Mouse (Mus musculus): ENCODE measurements around the gene Gm9857. TPM values are rescaled to one million over a fixed set of nuclear protein-coding genes. Genes with fewer than 3 reads are reported as not detected.

Gene Gm9857
- polyA plus RNA-seq, 2 experiments from 2014 or later = not detected

DNA sequence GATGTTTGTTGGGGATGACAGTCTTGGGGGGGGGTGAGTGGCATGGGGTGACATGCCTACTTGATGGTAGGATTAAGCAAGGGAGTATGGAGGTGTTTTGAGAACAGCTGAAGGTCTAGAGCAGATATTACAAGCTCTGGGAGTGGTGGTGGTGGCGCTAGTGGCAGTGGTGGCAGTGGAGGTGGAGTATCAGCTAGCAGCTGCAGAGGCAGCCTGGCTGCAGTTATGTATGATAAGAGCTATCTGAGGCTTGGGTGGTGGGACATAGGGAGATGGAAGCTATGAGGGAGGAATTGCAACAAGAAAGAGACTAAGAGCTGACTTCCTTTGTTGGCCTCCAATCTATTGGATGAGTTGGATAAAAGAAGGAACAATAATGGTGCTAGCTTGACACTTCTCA, 18.4 kb downstream of the Gm9857 start:
- ATAC-seq = no peak

DNA sequence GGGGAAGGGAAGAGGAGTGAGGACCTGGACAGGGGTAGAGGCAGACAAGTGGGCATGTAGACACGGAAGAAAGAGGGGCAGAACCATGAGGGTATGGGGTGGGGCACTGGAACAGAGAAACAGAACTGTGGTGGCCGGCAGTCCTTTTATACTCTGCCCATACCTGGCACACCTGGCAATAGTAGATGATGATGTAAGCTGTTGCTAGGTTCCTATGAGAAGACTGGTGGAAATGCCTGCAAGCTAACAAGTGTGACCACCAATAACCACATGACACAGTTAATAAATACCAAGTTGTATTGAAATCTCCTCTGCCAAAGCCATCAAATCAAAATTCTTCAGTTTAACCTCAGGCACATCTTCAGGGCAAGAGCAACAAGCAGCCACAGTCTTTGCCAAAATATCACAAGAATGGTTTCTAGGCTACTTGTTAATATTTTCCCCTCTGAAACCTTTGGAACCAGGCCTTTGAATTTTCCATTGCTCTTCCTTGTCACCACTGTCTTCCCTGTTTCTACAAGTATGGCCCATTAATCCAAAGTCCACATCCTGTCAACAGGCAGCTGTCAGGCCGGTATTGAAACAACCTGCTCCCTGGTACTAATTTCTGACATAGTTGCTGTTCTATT, 19.7 kb downstream of the Gm9857 start:
- no peak for ATAC-seq

DNA sequence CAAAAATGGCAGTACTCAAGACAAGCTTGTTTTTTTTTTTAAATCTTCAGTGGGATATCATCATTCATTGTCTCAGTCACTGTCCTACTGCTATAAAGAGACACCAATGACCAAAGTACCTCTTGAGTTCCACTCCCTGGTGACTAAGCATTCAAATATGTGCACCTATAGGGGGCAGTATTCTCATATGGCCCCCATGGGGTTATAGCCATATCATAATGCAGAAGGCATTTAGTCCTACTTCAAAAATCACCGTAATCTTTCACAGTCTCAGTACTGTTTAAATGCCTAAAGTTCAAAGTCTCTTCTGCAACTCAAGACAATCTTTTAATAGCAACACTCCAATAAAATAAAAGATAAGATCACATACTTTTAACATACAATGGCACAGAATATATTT, 21.4 kb downstream of the Gm9857 start:
- no peak for ATAC-seq

DNA sequence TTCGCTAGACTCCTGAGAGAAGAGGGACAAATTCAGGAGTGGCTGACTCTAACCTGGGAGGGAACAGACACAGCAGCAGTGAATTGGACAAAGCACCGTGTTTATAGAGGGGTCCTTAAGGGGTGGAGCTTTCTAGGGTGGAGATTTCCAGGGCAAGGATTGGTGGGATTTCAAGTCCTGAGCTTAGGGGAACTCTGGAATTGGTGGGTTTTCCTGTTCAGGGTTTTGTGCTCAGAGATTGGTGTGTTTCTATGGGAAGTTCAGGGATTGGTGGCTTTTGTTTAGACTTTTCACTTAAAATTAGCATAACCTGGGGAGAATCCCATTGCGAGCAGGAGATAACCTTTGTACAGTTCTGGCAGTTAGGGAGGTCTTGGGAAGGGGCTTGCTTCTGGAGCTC, 22.3 kb downstream of the Gm9857 start:
- no peak for ATAC-seq

DNA sequence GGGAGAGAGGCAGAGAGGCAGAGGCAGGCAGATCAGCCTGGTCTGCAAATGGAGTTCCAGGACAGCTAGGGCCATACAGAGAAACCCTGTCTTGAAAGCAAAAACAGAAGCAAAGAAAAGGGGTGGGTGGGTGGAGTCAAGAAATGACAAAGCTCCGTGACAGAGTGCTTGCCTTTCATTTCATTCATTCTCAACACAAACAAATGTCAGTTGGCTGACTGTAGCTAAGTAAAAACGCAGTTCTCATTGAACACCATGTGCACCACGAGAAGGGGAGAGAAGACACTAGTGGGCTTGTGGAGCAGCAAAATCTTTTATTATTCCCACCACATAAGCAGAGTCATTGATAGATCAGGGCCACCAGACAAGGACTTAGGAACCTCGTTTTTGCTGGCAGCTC, 23.4 kb downstream of the Gm9857 start:
- ATAC-seq = no peak

DNA sequence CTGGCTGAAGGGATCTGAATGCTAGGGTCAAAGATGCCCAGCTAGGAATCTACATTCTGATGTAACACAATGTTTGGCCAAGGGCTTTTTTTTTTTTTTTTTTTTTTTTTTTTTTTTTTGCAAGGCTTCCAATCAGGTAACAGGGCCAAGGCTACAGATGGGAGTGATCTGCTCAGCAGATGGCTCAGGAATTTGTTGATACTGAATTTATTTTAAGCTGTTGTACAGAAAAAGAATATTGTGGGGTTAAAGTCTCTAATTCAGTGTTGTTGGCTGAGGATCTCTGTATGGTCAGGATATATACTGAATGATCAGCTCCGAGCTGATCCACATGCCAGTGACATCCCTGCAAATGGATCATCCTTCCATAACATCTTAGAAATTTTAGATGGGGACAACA, 24.2 kb downstream of the Gm9857 start:
- no peak for ATAC-seq

DNA sequence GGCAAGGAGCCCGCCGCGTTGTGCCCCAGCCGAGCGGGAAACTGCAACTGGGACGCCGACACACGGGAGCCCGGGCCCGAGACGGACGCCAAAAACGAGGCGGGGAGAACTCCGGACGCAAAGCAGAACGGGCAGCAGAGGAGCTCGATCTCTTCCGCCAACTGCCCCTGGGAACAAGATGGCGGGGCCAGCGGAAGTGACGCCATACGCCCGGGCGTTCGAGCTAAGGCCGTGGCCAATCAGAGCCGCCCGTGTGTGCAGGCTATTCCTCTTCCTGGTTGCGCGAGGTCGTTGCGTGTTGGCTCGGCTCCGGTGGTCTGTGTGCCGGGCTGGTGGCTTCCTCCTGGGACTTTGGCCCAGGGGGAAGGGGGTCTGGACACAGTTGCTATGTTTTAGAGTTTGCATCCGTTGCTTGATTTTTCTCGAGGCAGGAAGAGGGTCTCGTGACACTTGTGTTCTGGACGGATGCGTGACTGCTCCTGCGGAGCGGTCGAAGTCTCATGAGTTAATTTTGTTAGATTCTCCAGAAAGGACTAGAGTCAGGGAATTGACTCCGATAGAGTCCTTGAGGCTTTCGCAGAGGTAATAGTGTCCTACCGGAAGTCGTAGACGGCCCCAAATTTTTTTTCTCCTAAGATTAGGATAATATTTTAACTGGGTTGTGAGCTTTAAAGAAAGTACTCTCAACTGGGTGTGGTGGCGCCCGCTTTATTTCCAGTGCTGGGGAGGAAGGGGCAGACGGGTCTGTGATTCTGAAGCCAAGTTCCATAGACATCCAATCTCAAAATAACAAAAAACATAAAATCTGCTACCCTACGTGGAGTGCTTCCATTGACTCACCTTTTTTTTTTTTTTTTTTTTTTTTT, 28.5 kb downstream of the Gm9857 start, which contains the start of gene Prpf38b:
TSS of gene Prpf38b (minus strand) at position 180 of the 866 bp plus-strand sequence.
- peak; percentile 85 for ATAC-seq

DNA sequence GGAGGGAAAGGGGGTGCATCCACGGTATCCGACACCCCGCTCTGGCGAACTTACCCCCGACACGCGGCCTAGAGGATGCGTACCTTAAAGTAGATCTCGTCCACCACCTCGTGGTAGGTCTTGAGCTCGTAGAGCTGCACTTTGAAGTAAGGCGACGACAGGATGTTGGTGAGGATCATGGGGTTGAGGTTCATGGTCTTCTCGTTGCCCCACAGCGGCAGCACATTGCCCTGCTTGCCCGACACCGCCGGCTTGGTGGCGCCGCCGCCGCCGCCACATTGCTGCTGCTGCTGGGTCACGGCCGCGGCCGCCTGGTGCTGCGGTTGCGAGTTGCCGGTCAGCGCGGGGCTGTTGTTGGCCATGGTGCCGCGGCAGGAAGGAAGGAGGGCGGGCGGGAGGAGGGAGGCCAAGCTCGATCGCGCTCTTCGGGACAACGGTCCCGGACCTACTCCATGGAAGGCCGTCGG, 29.1 kb downstream of the Gm9857 start:
- ATAC-seq = peak; percentile 86

DNA sequence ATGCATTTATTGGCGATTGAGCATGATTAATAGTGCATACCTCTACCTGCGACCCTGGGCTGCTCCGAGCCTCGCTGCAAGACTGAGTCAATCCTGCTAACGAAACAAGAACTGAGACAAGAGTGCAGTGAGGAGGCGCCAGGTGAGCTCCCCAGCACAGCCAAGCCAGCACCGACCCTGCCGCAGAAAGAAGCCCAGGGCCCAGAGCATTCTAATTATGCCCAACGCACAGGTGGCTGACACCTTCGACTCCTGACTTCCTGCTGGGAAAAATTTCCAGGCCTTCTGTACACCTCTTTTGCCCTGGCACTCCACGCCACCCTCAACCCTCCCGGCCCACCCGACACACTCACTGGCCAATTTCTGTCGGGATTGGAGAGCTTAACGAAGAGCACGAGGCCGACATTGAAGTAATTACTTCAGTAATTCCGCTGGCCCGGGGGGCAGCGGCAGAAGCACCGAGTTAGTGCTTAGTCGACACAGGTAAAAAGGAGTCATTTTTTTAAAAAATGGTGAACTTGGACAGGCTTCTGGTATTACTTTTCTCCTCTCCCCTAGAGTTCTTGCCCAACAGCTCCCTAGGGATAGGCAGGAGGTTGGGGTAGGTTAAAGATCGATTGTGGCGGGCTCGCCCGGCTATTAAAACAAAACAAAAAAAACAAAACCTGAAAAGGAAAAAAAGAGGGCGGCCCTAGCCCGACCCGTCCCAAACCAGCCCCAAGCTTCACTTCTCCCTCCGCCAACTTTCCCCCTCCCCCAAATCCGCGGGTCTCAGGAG, 29.8 kb downstream of the Gm9857 start:
- ATAC-seq = no peak

DNA sequence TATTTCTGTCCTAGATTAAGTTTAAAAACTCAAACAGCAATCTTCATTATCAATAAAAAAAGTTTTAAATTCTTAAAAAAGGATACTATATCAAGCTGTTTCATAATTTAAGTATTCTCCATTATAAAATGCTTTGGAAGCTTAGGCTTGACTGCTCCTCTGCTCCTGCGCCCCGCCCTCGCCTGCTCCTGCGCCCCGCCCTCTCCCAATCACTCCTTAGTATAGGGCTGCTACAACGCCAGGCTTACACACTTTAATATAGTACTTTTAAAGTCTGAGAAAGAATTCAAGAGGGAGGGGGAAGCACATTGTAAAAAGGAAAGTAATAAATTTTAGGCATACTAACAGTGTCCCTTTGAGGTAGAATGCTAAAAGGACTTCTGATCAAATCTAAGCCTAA, 37.3 kb downstream of the Gm9857 start:
- ATAC-seq = no peak

DNA sequence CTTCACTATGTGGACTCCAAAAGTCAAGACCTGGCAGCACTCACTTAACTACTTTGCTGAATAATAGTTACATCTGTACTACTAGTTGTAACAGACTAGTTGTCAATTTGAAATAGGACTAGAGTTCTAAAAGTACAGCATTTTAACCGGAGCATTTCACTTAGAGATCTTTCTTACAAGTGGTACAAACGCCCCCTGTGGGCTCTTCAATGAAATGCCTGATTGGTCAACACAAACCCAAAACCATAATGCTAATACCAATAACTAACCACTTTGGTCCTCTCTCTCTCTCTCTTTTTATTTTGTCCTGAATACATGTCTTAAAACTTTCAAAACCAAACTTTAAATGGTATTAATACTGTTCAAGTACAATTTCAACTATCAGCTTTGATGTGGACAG, 38.2 kb downstream of the Gm9857 start:
- peak; percentile 40 for ATAC-seq

DNA sequence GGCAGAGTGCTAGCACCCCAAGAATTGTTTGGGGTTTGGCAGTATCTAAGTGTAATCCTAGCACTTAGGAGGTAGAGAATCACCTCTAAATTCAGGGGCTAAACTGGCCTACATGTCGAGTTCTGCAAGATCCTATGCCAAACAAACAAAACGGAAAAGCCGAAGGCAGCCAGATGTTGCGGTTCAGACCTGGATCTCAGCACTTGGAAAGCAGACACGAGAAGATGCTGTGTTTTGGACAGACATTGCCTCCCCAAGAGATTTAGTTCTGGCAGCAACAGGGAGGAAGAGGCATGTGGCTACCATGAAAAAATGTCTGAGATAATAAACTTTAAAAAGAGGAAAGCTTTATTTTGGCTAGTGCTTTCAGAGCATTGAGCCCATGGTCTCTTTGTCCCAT, 39.6 kb downstream of the Gm9857 start:
- no peak for ATAC-seq

DNA sequence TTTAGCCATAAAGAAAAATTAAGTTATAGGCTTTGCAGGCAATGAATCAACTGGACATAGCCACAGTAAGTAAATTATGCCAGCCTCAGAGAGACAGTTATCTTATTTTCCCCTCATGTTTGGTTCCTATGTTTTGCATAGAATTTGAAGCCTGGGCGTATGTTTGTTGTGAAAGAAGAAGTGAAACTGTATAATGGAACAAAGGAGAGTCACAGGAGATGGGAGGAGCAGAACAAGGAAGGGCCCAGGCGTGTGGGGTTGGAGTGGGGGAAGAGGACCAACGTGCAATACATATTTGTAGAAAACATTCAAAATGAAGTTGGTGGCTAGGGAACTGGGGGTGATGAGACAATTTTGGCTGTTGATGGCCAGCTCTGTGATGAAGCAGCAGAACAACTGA, 40.1 kb downstream of the Gm9857 start:
- ATAC-seq = peak; percentile 59

DNA sequence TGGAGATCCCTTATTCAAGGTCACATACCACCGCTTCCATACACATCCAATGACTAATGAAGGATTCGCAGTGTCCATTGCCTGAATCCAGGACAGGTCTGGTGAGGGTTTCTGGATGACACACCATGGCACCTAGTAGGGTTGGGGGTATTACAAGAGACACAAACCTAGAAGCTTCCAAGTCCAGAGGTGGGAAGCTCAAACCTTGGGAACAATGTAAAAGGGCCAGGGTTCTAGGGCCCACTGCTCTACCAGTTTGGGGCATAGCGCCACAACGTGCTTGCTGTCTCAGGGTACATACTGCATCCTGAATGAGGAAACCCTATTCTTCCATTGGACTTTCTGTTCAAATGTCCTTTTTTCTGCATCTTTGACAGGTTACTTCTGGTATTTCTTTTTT, 41.6 kb downstream of the Gm9857 start:
- ATAC-seq = no peak

DNA sequence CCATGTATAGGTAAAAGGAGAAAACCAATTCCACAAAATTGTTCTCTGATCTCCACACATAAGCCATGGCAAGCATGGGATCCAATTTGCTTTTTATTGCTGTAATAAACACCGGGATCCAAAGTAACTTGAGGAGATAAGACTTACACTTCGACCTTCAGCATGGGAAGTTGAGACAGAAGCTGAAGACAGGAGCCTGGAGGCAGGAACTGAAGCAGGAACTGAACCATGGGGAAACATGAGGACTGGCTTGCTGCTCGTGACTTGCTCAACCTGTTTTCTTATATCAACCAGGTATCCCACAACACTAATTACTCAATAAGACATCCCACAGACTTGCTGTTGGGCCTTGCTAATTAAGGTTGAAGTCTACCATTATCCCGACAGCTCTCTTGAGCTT, 47.3 kb downstream of the Gm9857 start:
- ATAC-seq = no peak

DNA sequence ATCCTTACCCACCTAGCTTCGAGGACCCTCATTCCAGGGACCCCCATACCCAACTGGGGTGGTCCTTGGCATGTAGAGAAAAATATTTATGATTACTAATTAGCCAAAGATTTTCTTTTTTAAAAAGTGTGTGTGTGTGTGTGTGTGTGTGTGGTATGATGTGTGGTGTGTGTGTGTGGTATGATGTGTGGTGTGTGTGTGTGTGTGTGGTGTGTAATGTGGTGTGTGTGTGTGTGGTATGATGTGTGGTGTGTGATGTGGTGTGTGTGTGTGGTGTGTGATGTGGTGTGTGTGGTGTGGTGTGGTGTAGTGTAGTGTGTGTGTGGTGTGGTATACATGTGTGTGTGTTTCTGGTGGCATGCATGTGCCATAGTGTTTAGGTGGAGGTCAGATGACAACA, 48.2 kb downstream of the Gm9857 start:
- ATAC-seq = no peak

Other genes starting within 250 kb of the Gm9857 start
- gene Gpsm2, start 218.1 kb downstream of the Gm9857 start, polyA plus RNA-seq (2017; shearing (Covaris generic)) = 1 to 10 TPM in 1 of 2 experiments, under 1 TPM in 1; 0.82 to 2.1 TPM
- gene Aknad1, start 200.8 kb downstream of the Gm9857 start, polyA plus RNA-seq (2017; shearing (Covaris generic)) = not detected
- gene Stxbp3, start 99.9 kb downstream of the Gm9857 start, polyA plus RNA-seq (2017; shearing (Covaris generic)) = 10 to 100 TPM; 76.9 to 97.7 TPM
- gene Fndc7, start 50.4 kb downstream of the Gm9857 start, polyA plus RNA-seq (2017; shearing (Covaris generic)) = under 1 TPM; 0.22 to 0.68 TPM
- gene Prpf38b, start 28.7 kb downstream of the Gm9857 start, polyA plus RNA-seq (2017; shearing (Covaris generic)) = 100 to 1,000 TPM; 117 to 127 TPM
- gene Henmt1, start 572 bp downstream of the Gm9857 start, polyA plus RNA-seq (2017; shearing (Covaris generic)) = 1 to 10 TPM in 1 of 2 experiments, not detected in 1; 2.3 TPM
- 1 to 10 TPM; 3.0 to 3.6 TPM for gene Fam102b, start 87.2 kb upstream of the Gm9857 start, polyA plus RNA-seq (2017; shearing (Covaris generic))
- not detected for gene Slc25a54, start 140.0 kb upstream of the Gm9857 start, polyA plus RNA-seq (2017; shearing (Covaris generic))
- gene Slc25a24, start 182.7 kb upstream of the Gm9857 start, polyA plus RNA-seq (2017; shearing (Covaris generic)) = 10 to 100 TPM; 14.0 to 16.8 TPM